Mouse (Mus musculus) myocyte (in vitro differentiated cells): ENCODE results near the gene Nmbr.

Source experiments
- CEBPB ChIP-seq: IDR thresholded peaks from 2 replicates; pipeline ENCODE4 v1.6.1; 2011; ENCODE audit warnings: mild to moderate bottlenecking, moderate library complexity; ENCODE audit not compliant: poor library complexity, insufficient read depth, severe bottlenecking
- E2F4 ChIP-seq: IDR thresholded peaks from one replicate; pipeline ENCODE4 v1.6.1; 2011; ENCODE audit warnings: mild to moderate bottlenecking, control low read depth, moderate library complexity; ENCODE audit not compliant: insufficient read depth
- MAX ChIP-seq: IDR thresholded peaks from one replicate; pipeline ENCODE4 v1.6.1; 2011; ENCODE audit warnings: low read depth, mild to moderate bottlenecking, control low read depth
- MYOD1 ChIP-seq, 3 experiments: IDR thresholded peaks; one replicate each; pipeline ENCODE4 v1.6.1; 2011; ENCODE audit warnings: control low read depth in 2 of 3, low read depth in 2 of 3, mild to moderate bottlenecking in 2 of 3, moderate library complexity in 1 of 3; ENCODE audit not compliant: insufficient read length in 2 of 3, control insufficient read depth in 1 of 3
- POLR2A ChIP-seq: IDR thresholded peaks from one replicate; pipeline ENCODE4 v1.6.1; 2011; ENCODE audit warnings: low read depth, mild to moderate bottlenecking, control low read depth, moderate library complexity; ENCODE audit not compliant: insufficient read length
- POLR2AphosphoS2 ChIP-seq: IDR thresholded peaks from one replicate; pipeline ENCODE4 v1.6.1; 2011; ENCODE audit warnings: low read depth, control low read depth; ENCODE audit not compliant: insufficient read length
- TCF12 ChIP-seq: IDR thresholded peaks from one replicate; pipeline ENCODE4 v1.6.1; 2011; ENCODE audit warnings: mild to moderate bottlenecking, control low read depth; ENCODE audit not compliant: poor library complexity, insufficient read depth, severe bottlenecking
- TCF3 ChIP-seq: IDR thresholded peaks from one replicate; pipeline ENCODE4 v1.6.1; 2011; ENCODE audit warnings: low read depth, control low read depth; ENCODE audit not compliant: insufficient read length

DNA sequence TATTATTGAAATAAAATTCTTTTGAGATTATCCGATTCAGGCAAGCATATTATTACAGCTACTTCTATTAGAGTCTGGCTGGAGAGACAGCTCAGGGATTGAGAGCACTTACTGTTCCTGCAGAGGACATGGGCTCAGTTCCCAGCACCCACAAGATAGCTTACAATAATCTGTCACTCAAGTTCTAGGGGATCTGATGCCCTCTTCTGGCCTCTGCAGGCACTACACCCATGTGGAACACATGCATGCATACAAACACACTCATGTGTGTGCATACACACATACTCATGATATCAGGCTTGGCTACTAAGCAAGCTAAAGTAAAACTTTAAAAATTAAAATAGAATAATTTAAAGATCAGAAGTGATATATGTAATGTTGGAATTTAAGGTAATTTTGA, 19.7 kb upstream of the Nmbr start:
- TF ChIP-seq TCF12 (no peak), POLR2A (no peak), MYOD1 (IDR thresholded peaks at IDR 0.05; ENCODE audit: control insufficient read depth in 1 of 3, insufficient read length in 2 of 3, low read depth in 2 of 3) (no peak), CEBPB (no peak), E2F4 (no peak), TCF3 (no peak), MAX (no peak), POLR2AphosphoS2 (no peak)
